Mouse (Mus musculus) spleen, adult 12 weeks (tissue): ENCODE measurements at regions not wholly inside any gene's neighbourhood (a gene's known extent, or its start where the extent isn't known, plus 50 kb on each side); places are given as distances from the start of the nearest gene placed in this dataset.

Experiments
- DNase-seq: peaks from one replicate; pipeline ENCODE4 v3.0.0; 2022; ENCODE audit warnings: low spot score

GRCm38 (mm10) chr12:77135067-77135466 is 102.9 kb upstream of the Fut8 start:
- no peak for DNase-seq

- DNase-seq = no peak
These were observed 103.5 kb upstream of the Fut8 start for GRCm38 (mm10) chr12:77134306-77135010.

- DNase-seq = no peak
These were observed 104.2 kb upstream of the Fut8 start for GRCm38 (mm10) chr12:77133465-77134305.

- no peak for DNase-seq
These were observed 106.6 kb upstream of the Fut8 start for GRCm38 (mm10) chr12:77131328-77131727.

GRCm38 (mm10) chr12:77130526-77130925 is 107.4 kb upstream of the Fut8 start:
- no peak for DNase-seq

GRCm38 (mm10) chr12:77124267-77124666 is 113.7 kb upstream of the Fut8 start:
- no peak for DNase-seq

- no peak for DNase-seq
These were observed 124.4 kb upstream of the Fut8 start for GRCm38 (mm10) chr12:77113516-77113915.

DNA sequence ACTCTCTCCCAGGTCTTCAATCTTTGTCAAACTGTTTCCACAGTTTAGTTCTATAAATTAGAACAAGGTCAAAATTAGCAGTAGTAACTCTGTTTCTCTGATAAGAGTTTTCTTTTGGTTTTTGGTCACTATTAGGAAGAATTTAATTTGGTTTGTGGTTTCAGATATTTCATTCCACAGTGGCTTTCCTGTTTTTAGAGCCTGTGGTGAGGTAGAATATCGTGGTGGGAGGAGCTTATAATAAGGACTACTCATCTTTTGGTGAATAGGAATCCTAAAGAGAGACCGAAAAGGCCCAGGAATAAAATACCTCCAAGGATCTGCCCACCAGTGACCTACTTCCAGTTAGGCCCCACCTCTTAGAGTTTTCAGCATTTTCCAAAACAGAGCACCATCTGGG is 125.8 kb upstream of the Fut8 start:
- DNase-seq = no peak

GRCm38 (mm10) chr12:77107251-77107650 is 130.7 kb upstream of the Fut8 start:
- DNase-seq = no peak

GRCm38 (mm10) chr12:77105887-77106600 is 131.9 kb upstream of the Fut8 start:
- DNase-seq = no peak

GRCm38 (mm10) chr12:77100482-77100881 is 137.4 kb upstream of the Fut8 start:
- DNase-seq = no peak

DNA sequence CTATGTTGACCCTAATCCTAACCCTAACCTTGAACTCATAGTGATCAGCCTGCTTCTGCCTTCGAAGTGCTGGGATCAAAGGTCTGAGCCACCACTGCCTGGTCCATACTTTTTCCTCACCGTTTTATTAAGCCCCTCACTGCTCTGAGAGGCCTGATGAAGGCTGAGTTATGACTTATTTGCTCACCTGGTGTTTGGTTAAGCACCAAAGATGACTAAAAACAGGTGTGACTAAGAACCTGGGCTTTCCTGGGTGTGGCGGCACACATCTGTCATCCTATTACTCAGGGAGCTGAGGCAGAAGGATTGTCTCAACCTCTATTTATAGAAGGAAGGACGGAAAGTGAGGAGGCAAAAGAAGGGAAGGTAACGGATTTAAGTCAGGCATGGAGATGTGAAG is 137.5 kb upstream of the Max start:
- DNase-seq = no peak

DNA sequence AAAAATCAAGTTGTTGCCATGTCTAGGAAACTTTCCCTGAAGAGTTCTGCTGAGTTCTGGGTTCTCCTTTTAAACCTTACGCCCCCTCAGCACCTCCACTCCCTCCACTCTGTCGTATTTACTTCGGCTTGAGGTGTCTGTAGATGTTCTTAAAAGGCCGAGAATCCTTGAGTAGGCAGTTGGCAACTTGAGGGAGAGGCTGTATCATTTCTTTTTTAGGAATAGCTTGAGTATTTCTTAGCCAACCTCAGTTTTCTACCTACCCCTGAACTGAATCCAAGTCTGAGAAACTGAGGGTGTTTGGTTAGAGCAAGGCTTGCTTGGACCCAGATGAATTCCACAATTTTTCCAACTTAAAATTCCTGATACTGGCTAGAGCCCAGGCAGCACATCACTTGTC is 136.8 kb upstream of the Max start:
- no peak for DNase-seq

DNA sequence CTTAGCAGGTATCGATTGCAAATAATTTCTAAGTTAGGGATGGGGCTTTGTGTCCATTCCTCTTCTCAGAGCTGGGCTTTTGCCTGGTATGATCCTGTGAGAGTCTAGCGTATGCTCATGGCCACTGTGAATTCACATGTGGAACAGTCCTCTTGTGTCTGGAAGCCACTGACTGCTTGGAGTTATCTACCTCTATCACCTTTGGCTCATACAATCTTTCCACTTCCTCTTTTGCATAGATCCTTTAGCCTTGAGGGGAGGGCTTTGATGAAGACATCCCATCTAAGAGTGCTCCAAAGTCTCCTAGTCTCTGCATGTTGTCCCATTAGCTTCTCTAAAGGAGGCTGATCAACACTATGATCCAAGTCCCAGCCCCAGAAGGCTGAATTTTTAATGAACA is 135.8 kb upstream of the Max start:
- DNase-seq = no peak

DNA sequence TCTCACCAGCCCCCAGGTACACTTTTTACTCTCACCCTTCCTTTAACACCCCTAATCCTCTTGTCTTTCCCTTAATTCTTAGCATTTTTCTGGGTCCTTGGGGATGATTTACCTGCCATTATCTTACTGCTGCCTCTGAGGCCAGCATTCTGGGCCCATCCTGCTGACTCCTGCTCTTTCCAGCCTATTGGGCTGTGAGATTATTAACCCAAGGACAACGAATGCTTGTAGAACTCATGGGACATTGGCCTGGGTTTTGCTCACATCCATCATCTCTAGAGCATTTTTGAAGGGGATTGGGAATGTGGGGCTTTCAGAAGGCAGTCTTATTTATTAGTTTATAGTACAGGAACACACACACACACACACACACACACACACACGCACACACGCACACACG is 134.5 kb upstream of the Max start:
- DNase-seq = no peak

DNA sequence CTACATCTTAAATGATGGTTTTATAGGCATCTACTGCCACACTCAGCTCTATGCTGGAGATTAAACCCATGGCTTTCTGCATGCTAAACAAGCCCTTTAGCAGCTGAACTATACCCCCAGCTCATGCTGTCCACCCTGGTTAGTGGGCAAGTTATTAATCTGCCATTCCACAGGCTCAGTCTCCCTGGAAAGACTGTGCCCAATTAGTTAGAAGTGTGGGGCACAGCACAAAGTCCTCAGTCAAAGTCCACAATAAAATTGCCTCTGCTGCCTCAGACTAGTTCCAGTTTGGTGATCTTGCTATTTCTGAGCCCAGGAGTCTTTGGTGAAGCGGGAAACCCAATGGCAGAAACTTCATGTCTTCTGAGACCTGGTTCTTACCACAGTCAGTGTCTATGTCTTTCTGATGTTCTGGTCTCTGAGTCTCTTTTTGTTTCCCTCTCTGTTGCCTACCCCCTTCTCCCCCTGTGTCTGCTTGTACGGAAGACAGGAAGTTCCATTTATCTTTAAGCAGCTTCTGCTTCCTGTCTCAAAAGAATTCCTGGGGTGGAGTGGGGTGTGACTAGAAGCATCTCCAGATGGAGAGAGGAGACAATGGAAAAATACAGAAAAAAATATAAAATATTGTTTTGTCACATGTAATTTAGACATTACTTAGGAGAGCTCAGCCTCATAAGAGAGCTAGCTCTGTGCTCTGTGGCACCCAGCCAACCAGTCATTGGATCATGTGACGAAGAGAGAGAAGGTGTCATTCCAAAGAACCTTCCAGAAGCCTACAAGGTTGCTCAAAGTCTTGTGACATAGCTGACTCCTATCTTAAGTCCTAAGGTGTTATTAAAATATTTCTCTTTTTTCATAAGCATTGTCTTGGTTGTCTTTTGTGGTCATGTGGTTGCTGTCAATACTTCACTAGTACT is 133.3 kb upstream of the Max start:
- DNase-seq = no peak

GRCm38 (mm10) chr12:77094168-77094567 is 132.2 kb upstream of the Max start:
- DNase-seq = no peak

DNA sequence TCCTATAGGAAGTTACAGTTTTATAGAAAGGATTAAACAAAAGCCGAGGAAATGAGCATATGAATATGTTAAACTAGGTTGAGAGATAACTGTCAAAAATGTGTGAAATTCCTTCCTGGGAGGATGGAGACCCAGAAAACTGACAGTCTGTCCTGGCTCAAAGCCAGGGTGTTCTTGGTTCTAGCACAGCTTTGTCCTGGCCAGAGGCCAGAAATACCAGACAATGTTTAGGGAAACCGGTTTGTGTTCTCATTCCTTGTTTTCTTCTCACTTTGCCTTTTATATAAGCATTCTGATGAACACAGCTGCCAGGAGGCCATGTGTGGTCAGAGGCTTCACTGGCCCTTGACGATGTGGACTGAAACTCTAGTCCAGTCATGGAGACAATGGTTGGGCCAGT is 130.7 kb upstream of the Max start:
- no peak for DNase-seq

- no peak for DNase-seq
These were observed 130.1 kb upstream of the Max start for GRCm38 (mm10) chr12:77092143-77092542.

- DNase-seq = no peak
These were observed 129.7 kb upstream of the Max start for GRCm38 (mm10) chr12:77091700-77092099.

DNA sequence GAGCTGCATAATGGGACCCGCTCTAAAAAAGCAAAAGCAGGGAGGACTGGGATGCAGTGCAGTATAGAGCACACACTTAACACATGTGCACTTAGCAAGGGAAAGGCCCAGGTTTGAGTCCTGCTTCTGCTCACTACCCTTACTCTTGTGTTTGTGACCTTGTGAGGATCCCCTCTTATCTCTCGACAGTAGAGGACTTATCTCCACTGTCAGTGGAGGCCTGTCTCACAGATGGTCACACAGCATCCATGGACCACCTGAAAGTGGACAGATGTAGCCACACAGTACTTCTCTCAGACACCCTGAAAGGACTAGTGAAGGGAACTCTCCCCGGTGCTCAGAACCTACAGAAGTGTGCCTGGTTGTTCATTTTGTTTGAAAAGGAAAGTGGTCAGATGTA is 128.5 kb upstream of the Max start:
- no peak for DNase-seq
